Mouse (Mus musculus) midbrain, embryonic 14.5 days (tissue): ENCODE results near the gene Isg15. TPM values are rescaled to one million over a fixed set of nuclear protein-coding genes. Genes with fewer than 3 reads are reported as not detected.
"Not testable (repeated sequence)": the region's sequence is repeated elsewhere in the genome, so short reads cannot be mapped to it uniquely, and the experiment has no call there.

Experiments used
- ATAC-seq: fragments of 200-750 bp; cut with Nextera tagmentation; 2 replicates; pipeline ENCODE4 v1.8.0; 2017; ENCODE audit warnings: moderate number of reproducible peaks, moderate library complexity; ENCODE audit not compliant: low FRiP score, low TSS enrichment
- DNase-seq: peaks from one replicate; pipeline ENCODE4 v3.0.0-alpha.2; 2015
- H3K27ac ChIP-seq: fragments of 300-500 bp; sonication (generic); replicated peaks from 2 replicates; pipeline ENCODE4 v1.5.1; 2014; ENCODE audit warnings: mild to moderate bottlenecking, low read depth, low read length, moderate library complexity
- H3K27me3 ChIP-seq: fragments of 300-500 bp; sonication (generic); 2 replicates; pipeline ENCODE4 v1.6.1; 2014; ENCODE audit warnings: low read length, control low read depth, mixed read lengths; ENCODE audit not compliant: control insufficient read depth, insufficient read depth
- H3K36me3 ChIP-seq: fragments of 300-500 bp; sonication (generic); 2 replicates; pipeline ENCODE4 v1.6.1; 2014; ENCODE audit warnings: low read length, control low read depth; ENCODE audit not compliant: control insufficient read depth, insufficient read depth
- H3K4me1 ChIP-seq: fragments of 300-500 bp; sonication (generic); 2 replicates; pipeline ENCODE4 v1.6.1; 2014; ENCODE audit warnings: mild to moderate bottlenecking, antibody characterized with exemption, low read length, control low read depth; ENCODE audit not compliant: control insufficient read depth, insufficient read depth
- H3K4me2 ChIP-seq: fragments of 300-500 bp; sonication (generic); 2 replicates; pipeline ENCODE4 v1.6.1; 2014; ENCODE audit warnings: mild to moderate bottlenecking, low read length, moderate library complexity
- H3K4me3 ChIP-seq: fragments of 300-500 bp; sonication (generic); replicated peaks from 2 replicates; pipeline ENCODE4 v1.5.1; 2014; ENCODE audit warnings: low read depth, low read length
- H3K9ac ChIP-seq: fragments of 300-500 bp; sonication (generic); replicated peaks from 2 replicates; pipeline ENCODE4 v1.6.1; 2014; ENCODE audit warnings: mild to moderate bottlenecking, low read length, moderate library complexity
- H3K9me3 ChIP-seq: fragments of 300-500 bp; sonication (generic); 2 replicates; pipeline ENCODE4 v1.6.1; 2016; ENCODE audit warnings: low read length, control low read depth, mixed read lengths; ENCODE audit not compliant: control insufficient read depth
- WGBS: fragments of 180-500 bp; shearing (Covaris S2); extraction: QIAGEN DNeasy Blood & Tissue Kit; methylation state at CpG from one replicate; pipeline ENCODE4 v1.1.7; 2014; 5-methylcytosine and 5-hydroxymethylcytosine counted together
- microRNA-seq: library from miRNA; unstranded; fragments of <30 nt; microRNA quantifications from one replicate; pipeline ENCODE4, GENCODE M21; 2016
- polyA plus RNA-seq: library from polyadenylated mRNA; unstranded; fragments of >200 nt; fragmentation: Nextera tagmentation; extraction: Ambion mirVana; gene quantifications from 2 replicates; pipeline ENCODE4 v1.2.1, GENCODE M21; 2014

The Isg15 gene
- polyA plus RNA-seq, 1 experiment from 2014 or later: 2.5 TPM

- no peaks in the 10 kb centered on the region for H3K9me3 ChIP-seq
- no peak overlapping the region for H3K4me2 ChIP-seq
- 91% methylated on average over 9 of the region's 9 CpGs for WGBS
- no peaks in the 10 kb centered on the region for H3K4me1 ChIP-seq
- H3K27ac ChIP-seq: no peak overlapping the region
- peaks cover 90% of the 10 kb centered on the region for H3K36me3 ChIP-seq
- ATAC-seq (no peak), DNase-seq (no peak)
- H3K9ac ChIP-seq: no peak overlapping the region
- H3K4me3 ChIP-seq: no peak overlapping the region
- H3K27me3 ChIP-seq: no peaks in the 10 kb centered on the region
Observed at GRCm38 (mm10) chr4:156166477-156166876, 34.1 kb downstream of the Isg15 start.

GRCm38 (mm10) chr4:156154771-156155170 lies 45.8 kb downstream of the Isg15 start:
- no peaks in the 10 kb centered on the region for H3K9me3 ChIP-seq
- no peak overlapping the region for H3K27ac ChIP-seq
- H3K9ac ChIP-seq: no peak overlapping the region
- H3K27me3 ChIP-seq: no peaks in the 10 kb centered on the region
- DNase-seq (no peak), ATAC-seq (no peak)
- no peak overlapping the region for H3K4me2 ChIP-seq
- whole genome bisulfite sequencing: 93% methylated on average over 3 of the region's 3 CpGs
- no peaks in the 10 kb centered on the region for H3K4me1 ChIP-seq
- H3K4me3 ChIP-seq: no peak overlapping the region
- no peaks in the 10 kb centered on the region for H3K36me3 ChIP-seq

- ATAC-seq, H3K4me1 ChIP-seq, DNase-seq, H3K36me3 ChIP-seq, H3K4me2 ChIP-seq, H3K9ac ChIP-seq, H3K27ac ChIP-seq, H3K27me3 ChIP-seq, H3K4me3 ChIP-seq, H3K9me3 ChIP-seq: not testable (repeated sequence)
- 88% methylated on average over 10 of the region's 10 CpGs for WGBS
Observed at GRCm38 (mm10) chr4:156150887-156151286, 49.7 kb downstream of the Isg15 start.

Small RNA genes lying within 50 kb of the gene (microRNA-seq; reads per million reads assigned to microRNA genes)
- 4.0 reads per million, percentile 24 among the genes with 10 or more reads in this experiment for gene Mir7658

Other genes starting within 250 kb of the Isg15 start
- 7.1 and 8.3 TPM in 2 replicates for gene C1qtnf12, start 238.5 kb downstream of the Isg15 start, polyA plus RNA-seq
- gene B3galt6, start 208.2 kb downstream of the Isg15 start, polyA plus RNA-seq: 36.3 and 38.7 TPM in 2 replicates
- gene Sdf4, start 207.9 kb downstream of the Isg15 start, polyA plus RNA-seq: 105 and 112 TPM in 2 replicates
- gene Tnfrsf4, start 187.0 kb downstream of the Isg15 start, polyA plus RNA-seq: 0.47 and 0.49 TPM in 2 replicates
- 1.4 and 2.4 TPM in 2 replicates for gene Tnfrsf18, start 174.7 kb downstream of the Isg15 start, polyA plus RNA-seq
- gene Ttll10, start 141.4 kb downstream of the Isg15 start, polyA plus RNA-seq: 0.28 TPM in 1 of 2 replicates, not detected in the other
- gene 9430015G10Rik, start 90.8 kb downstream of the Isg15 start, polyA plus RNA-seq: 26.1 and 32.8 TPM in 2 replicates
- gene Rnf223, start 70.3 kb downstream of the Isg15 start, polyA plus RNA-seq: 0.81 and 0.92 TPM in 2 replicates
- 122 and 142 TPM in 2 replicates for gene Agrn, start 3.3 kb downstream of the Isg15 start, polyA plus RNA-seq
- gene AW011738, start 2.5 kb upstream of the Isg15 start, polyA plus RNA-seq: 0.84 and 0.96 TPM in 2 replicates
- 1.9 and 2.0 TPM in 2 replicates for gene Perm1, start 15.1 kb upstream of the Isg15 start, polyA plus RNA-seq
- 27.7 and 31.5 TPM in 2 replicates for gene Plekhn1, start 34.0 kb upstream of the Isg15 start, polyA plus RNA-seq
- gene Noc2l, start 35.2 kb upstream of the Isg15 start, polyA plus RNA-seq: 46.6 and 54.1 TPM in 2 replicates
- gene Samd11, start 54.8 kb upstream of the Isg15 start, polyA plus RNA-seq: 3.9 and 4.4 TPM in 2 replicates
- gene Vmn2r-ps159, start 130.3 kb upstream of the Isg15 start, polyA plus RNA-seq: not detected in 2 replicates